Mouse (Mus musculus): ENCODE results near the gene Pola2. TPM values are rescaled to one million over a fixed set of nuclear protein-coding genes. Genes with fewer than 3 reads are reported as not detected.

Gene Pola2
- polyA plus RNA-seq, 1 experiment from 2014 or later, result 35.8 TPM

- peaks cover 44% of the 10 kb centered on the region for H3K4me1 ChIP-seq (replicated peaks)
These were observed 39.9 kb downstream of the Pola2 start for GRCm38 (mm10) chr19:5923990-5924712.

GRCm38 (mm10) chr19:5922963-5923362, 41.0 kb downstream of the Pola2 start:
- Histone ChIP-seq H3K4me3 (peak overlapping the region; percentile 65), H3K9me3 (replicated peaks) (no peaks in the 10 kb centered on the region), H3K36me3 (peaks cover 4% of the 10 kb centered on the region; the same call in 1 of the 2 replicates), H3K27ac (peak overlapping the region; percentile 32; the same call in 1 of the 2 replicates), H3K4me1 (replicated peaks) (peaks cover 32% of the 10 kb centered on the region), H3K9ac (peak overlapping the region; percentile 39; the same call in 1 of the 2 replicates), H3K27me3 (no peaks in the 10 kb centered on the region), H3K4me2 (peak overlapping the region; percentile 84)
- WGBS, result 91% methylated on average over 3 of the region's 3 CpGs
- no peak for ATAC-seq (replicated peaks; ENCODE audit: insufficient number of reproducible peaks, insufficient read depth, low FRiP score, low read depth)

More at GRCm38 (mm10) chr19:5923990-5924712, 39.9 kb downstream of the Pola2 start:
- ATAC-seq (replicated peaks; ENCODE audit: insufficient number of reproducible peaks, insufficient read depth, low FRiP score, low read depth), result peak; percentile 68
- no peaks in the 10 kb centered on the region for H3K27me3 ChIP-seq
- H3K36me3 ChIP-seq, result no peaks in the 10 kb centered on the region
- peak overlapping the region; percentile 65 for H3K4me3 ChIP-seq
- peak overlapping the region; percentile 85 for H3K27ac ChIP-seq
- peak overlapping the region; percentile 84 for H3K4me2 ChIP-seq
- H3K9ac ChIP-seq, result peak overlapping the region; percentile 67
- under 1% methylated on average over 38 of the region's 38 CpGs for WGBS
- no peaks in the 10 kb centered on the region for H3K9me3 ChIP-seq (replicated peaks)

GRCm38 (mm10) chr19:5922119-5922942, 41.7 kb downstream of the Pola2 start:
- ATAC-seq (replicated peaks; ENCODE audit: insufficient number of reproducible peaks, insufficient read depth, low FRiP score, low read depth), result no peak
- H3K27ac ChIP-seq, result peak overlapping the region; percentile 32

GRCm38 (mm10) chr19:5921715-5922114, 42.3 kb downstream of the Pola2 start:
- peak overlapping the region; percentile 65 for H3K4me3 ChIP-seq
- 26% methylated on average over 9 of the region's 9 CpGs for WGBS
- H3K4me2 ChIP-seq, result peak overlapping the region; percentile 84
- no peak for ATAC-seq (replicated peaks; ENCODE audit: insufficient number of reproducible peaks, insufficient read depth, low FRiP score, low read depth)
- peak overlapping the region; percentile 32 for H3K27ac ChIP-seq
- no peaks in the 10 kb centered on the region for H3K9me3 ChIP-seq (replicated peaks)
- no peaks in the 10 kb centered on the region for H3K27me3 ChIP-seq
- H3K4me1 ChIP-seq (replicated peaks), result peaks cover 30% of the 10 kb centered on the region
- H3K36me3 ChIP-seq, result peaks cover 16% of the 10 kb centered on the region
- 0 out of 2 replicates have a peak overlapping the region, but pooled peaks have one; percentile 25 for H3K9ac ChIP-seq

More at GRCm38 (mm10) chr19:5922119-5922942, 41.7 kb downstream of the Pola2 start:
- Histone ChIP-seq H3K4me3 (peak overlapping the region; percentile 65), H3K9ac (peak overlapping the region; percentile 39; the same call in 1 of the 2 replicates), H3K9me3 (replicated peaks) (no peaks in the 10 kb centered on the region), H3K4me2 (peak overlapping the region; percentile 84), H3K4me1 (replicated peaks) (peaks cover 32% of the 10 kb centered on the region), H3K27me3 (no peaks in the 10 kb centered on the region), H3K36me3 (peaks cover 10% of the 10 kb centered on the region)
- 44% methylated on average over 15 of the region's 15 CpGs for WGBS

- Histone ChIP-seq H3K4me3 (peak within 1 kb of the TSS; percentile 89), H3K27ac (peak within 1 kb of the TSS; percentile 89), H3K4me1 (replicated peaks) (peaks cover 28% of the 10 kb centered on the region), H3K27me3 (no peaks in the 10 kb centered on the region), H3K9ac (peak within 1 kb of the TSS; percentile 95), H3K4me2 (peak within 1 kb of the TSS; percentile 77), H3K9me3 (replicated peaks) (no peaks in the 10 kb centered on the region), H3K36me3 (peaks cover 31% of the 10 kb centered on the region)
- 16% methylated on average over 13 of the region's 13 CpGs for WGBS
- no peak for ATAC-seq (replicated peaks; ENCODE audit: insufficient number of reproducible peaks, insufficient read depth, low FRiP score, low read depth)
These were observed 50.8 kb downstream of the Pola2 start, which contains the start of gene Dpf2 for GRCm38 (mm10) chr19:5913007-5913719. Gene Dpf2, minus strand, starts transcription at chr19:5913010.

GRCm38 (mm10) chr19:5912103-5913006, 51.6 kb downstream of the Pola2 start:
- no peaks in the 10 kb centered on the region for H3K27me3 ChIP-seq
- peak overlapping the region; percentile 89 for H3K27ac ChIP-seq
- WGBS, result under 1% methylated on average over 59 of the region's 59 CpGs
- peaks cover 28% of the 10 kb centered on the region for H3K4me1 ChIP-seq (replicated peaks)
- peak overlapping the region; percentile 89 for H3K4me3 ChIP-seq
- H3K9ac ChIP-seq, result peak overlapping the region; percentile 95
- H3K9me3 ChIP-seq (replicated peaks), result no peaks in the 10 kb centered on the region
- peaks cover 23% of the 10 kb centered on the region for H3K36me3 ChIP-seq
- peak overlapping the region; percentile 77 for H3K4me2 ChIP-seq
- ATAC-seq (replicated peaks; ENCODE audit: insufficient number of reproducible peaks, insufficient read depth, low FRiP score, low read depth), result peak; percentile 97

- ATAC-seq (replicated peaks; ENCODE audit: insufficient number of reproducible peaks, insufficient read depth, low FRiP score, low read depth), result no peak
- H3K4me3 ChIP-seq, result peak overlapping the region; percentile 89
- WGBS, result 3% methylated on average over 14 of the region's 14 CpGs
These were observed 52.4 kb downstream of the Pola2 start for GRCm38 (mm10) chr19:5911430-5912102.

GRCm38 (mm10) chr19:5910221-5910620, 53.8 kb downstream of the Pola2 start:
- Histone ChIP-seq H3K9me3 (replicated peaks) (no peaks in the 10 kb centered on the region), H3K9ac (peak overlapping the region; percentile 33), H3K4me3 (peak overlapping the region; percentile 23), H3K4me2 (peak overlapping the region; percentile 77; the same call in 1 of the 2 replicates), H3K36me3 (peaks cover 25% of the 10 kb centered on the region), H3K27me3 (no peaks in the 10 kb centered on the region), H3K4me1 (replicated peaks) (peaks cover 28% of the 10 kb centered on the region), H3K27ac (peak overlapping the region; percentile 55; the same call in 1 of the 2 replicates)
- 53% methylated on average over 6 of the region's 6 CpGs for WGBS
- no peak for ATAC-seq (replicated peaks; ENCODE audit: insufficient number of reproducible peaks, insufficient read depth, low FRiP score, low read depth)

More at GRCm38 (mm10) chr19:5911430-5912102, 52.4 kb downstream of the Pola2 start:
- peak overlapping the region; percentile 89 for H3K27ac ChIP-seq
- peak overlapping the region; percentile 95 for H3K9ac ChIP-seq
- H3K27me3 ChIP-seq, result no peaks in the 10 kb centered on the region
- peak overlapping the region; percentile 77 for H3K4me2 ChIP-seq
- no peaks in the 10 kb centered on the region for H3K9me3 ChIP-seq (replicated peaks)
- peaks cover 28% of the 10 kb centered on the region for H3K4me1 ChIP-seq (replicated peaks)
- peaks cover 22% of the 10 kb centered on the region for H3K36me3 ChIP-seq

GRCm38 (mm10) chr19:5907275-5907674, 56.7 kb downstream of the Pola2 start:
- H3K4me1 ChIP-seq (replicated peaks), result peaks cover 19% of the 10 kb centered on the region
- no peak overlapping the region for H3K4me3 ChIP-seq
- no peaks in the 10 kb centered on the region for H3K9me3 ChIP-seq (replicated peaks)
- H3K36me3 ChIP-seq, result peaks cover 49% of the 10 kb centered on the region
- no peak overlapping the region for H3K9ac ChIP-seq
- no peak overlapping the region for H3K27ac ChIP-seq
- no peak for ATAC-seq (replicated peaks; ENCODE audit: insufficient number of reproducible peaks, insufficient read depth, low FRiP score, low read depth)
- H3K27me3 ChIP-seq, result no peaks in the 10 kb centered on the region
- no peak overlapping the region for H3K4me2 ChIP-seq
- WGBS, result 84% methylated on average over 3 of the region's 3 CpGs

Measured in heart, embryonic 15.5 days (tissue).